Mouse (Mus musculus) CD8-positive naive resting alpha-beta T cell, adult 2 months (primary cell): ENCODE results near the gene Stmn3.

ENCODE experiments used
- DNase-seq, 2 experiments: peaks; one replicate each; pipeline ENCODE4 v3.0.0; 2022; ENCODE audit warnings: low read depth in 2 of 2, low spot score in 2 of 2

Gene Stmn3

DNA sequence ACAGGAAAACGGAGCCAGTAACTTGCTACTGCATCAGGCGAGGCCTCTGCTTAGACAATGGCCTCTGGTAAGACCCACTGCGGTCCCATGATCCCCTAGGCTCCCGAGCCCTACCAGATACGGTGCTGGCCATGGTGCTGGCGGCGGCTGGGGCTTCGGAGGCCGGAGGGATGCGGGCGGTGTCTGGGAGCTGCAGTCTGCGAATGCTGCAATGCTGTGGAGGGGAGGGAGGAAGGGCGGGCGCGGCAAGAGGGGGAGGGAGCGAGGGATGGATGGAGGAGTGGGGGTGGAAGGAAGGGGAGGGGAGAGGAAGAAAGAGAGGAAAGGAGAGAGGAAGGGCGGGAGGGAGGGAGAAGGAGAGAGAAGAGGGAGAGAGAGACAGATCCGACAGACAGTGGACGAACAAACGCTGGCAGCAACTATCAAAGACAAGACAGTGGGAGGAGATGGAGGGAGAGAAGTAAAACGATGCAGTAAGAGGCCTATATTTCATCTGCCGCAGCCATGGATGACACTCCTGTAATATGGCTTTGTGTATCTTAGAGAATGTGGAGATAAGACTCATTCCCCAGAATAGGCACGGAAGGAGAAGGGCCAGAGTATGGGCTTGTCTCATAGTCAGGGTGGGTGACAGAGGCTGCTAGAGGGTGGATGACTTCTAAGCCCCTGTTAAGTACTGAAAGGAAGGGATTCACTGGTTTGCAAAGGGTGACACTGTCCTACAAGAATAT, at the start of gene Stmn3:
TSS of gene Stmn3 (minus strand) at position 421 of the 731 bp plus-strand sequence.
- DNase-seq = no peak

DNA sequence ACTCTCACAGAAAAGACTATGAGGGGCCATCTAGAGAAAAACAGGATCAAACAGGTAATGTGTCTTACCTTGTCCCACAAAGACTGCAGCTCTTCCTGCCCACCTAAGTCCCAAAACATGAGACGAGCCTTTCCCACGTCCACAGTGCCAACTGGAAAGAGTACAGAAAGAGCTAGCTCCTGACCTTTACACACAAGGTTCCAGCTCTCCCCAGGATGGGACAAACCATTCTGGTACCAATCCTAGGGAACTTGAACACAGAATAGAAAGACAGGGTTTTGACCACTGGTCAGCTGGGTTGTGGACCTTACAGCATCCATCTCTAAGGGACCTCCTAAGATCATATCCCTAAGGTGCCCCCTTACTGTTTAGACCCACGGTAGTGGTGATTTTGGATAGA, 49.6 kb upstream of the Stmn3 start:
- DNase-seq = no peak

DNA sequence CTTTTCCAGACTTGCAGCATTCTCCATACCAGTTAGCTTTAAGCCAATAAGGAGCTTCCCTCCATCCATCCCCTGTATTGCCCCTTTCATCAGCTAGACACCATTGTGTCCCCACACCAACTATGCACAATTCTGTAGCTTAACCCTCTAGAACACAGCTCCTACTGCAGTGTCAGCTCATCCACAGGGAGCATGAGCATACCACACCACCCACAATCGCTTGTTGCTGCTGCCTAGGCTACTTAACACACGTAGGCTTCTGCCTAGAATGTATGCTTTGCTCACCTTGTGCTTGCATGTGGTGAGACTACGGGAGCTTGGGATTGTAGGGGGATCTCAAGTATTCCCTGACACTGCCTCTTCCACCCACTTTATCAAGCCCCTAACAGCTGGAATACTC, 42.5 kb upstream of the Stmn3 start:
- no peak for DNase-seq

DNA sequence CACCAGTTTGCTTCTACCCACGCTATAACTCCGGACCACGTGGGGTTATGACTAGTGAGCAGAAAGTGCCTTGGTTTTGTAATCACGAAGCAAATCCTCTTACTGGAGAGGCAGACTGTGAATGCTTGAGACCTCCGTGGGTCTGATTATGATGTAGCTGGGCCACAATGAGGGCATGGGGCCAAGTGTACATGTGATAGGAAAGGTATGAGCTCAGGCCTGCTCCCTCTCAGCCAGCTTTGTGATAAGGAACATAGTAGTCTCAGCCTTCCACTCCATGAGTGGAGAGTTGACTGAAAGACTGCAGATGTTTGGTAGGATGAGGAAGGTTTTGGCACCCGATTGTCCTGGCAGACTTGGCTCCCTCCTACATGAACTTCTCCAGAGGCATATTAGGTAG, 28.5 kb upstream of the Stmn3 start:
- DNase-seq = no peak

DNA sequence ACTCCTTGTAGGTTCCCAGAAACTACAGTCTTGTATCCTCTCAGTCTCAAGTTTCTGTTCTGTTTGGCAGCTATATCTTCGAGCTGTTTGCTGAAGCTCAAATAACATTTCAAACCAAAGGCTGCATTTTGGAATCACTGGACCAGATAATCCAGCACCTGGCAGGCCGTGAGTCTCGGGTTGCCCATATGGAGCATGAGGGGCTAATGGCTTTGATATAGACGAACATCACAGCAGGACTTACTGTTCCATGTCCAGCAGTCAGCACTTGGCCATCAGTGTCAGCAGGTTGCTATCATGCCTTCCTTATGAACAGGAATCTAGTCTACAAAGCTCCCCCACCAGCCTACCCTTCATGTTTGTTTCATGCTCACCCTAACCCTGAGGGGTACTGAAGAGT, 26.1 kb upstream of the Stmn3 start:
- no peak for DNase-seq

DNA sequence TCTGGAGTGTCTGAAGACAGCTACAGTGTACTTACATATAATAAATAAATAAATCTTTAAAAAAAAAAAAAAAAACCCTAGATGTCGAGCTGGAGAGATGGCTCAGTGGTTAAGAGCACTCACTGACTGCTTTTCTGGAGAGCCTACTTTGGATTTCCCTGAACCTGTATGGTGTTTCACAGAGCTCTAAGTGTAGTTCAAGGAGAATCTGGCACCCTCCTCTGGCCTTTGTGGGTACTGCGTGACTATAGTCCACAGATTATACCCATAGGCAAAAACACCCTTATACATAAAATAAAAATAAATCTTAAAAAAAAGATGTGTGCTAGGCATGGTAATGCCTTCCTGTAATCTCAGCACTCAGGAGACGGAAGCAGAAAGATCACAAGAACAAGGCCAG, 19.7 kb upstream of the Stmn3 start:
- DNase-seq = peak; percentile 60 to 81

DNA sequence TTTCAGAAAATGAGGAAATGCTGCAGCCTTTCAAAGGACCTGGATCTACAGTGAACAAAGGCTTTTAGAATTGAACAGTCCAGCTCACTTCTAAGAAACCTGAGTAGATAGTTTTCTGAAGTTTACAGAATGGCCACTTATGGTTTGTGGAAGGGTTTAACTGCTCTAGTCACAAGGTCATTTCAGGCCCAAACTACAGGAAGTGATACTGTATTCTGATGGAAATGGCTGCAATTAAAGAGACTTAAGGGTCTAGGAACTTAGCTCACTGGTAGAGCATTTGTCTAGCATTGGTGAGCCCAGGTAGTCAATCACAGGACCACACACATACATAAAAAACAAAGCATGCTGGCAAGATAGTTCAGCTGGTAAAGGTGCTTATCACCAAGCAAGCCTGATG, 18.2 kb upstream of the Stmn3 start:
- DNase-seq = no peak

DNA sequence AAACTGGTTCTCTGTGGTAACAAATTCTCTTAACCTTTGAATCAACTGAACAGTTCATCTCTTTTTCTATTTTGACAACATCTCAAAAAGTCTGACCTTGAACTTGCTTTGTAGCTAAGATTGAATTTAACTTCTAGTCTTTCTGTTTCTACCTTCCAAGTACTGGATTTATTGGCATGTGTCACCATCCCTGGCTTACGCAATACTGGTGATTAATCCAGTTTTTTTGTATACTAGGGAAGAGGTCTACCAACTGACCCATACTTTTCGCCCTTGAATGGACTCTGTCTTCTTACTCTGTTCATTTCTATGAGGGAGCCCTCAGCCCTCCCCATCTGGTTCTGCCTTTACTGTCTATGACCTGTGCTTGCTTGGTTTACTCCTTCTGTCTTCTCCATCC, 11.8 kb upstream of the Stmn3 start:
- no peak for DNase-seq

DNA sequence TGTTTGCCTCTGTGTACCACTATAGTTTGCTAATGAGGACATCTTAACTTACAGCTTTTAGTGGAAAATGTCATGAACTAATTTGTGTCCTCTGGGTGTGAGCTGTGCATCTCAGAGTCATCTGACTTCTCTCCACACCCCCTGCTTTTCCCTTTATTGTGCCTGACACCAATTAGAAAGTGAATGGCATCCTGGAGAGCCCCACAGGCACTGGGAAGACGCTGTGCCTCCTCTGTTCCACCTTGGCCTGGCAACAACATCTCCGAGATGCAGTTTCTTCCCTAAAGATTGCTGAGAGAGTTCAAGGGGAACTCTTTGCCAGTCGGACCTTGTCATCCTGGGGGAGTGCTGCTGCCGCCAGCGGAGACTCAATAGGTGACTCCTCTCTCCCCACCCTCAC, 7.8 kb upstream of the Stmn3 start:
- DNase-seq = no peak

DNA sequence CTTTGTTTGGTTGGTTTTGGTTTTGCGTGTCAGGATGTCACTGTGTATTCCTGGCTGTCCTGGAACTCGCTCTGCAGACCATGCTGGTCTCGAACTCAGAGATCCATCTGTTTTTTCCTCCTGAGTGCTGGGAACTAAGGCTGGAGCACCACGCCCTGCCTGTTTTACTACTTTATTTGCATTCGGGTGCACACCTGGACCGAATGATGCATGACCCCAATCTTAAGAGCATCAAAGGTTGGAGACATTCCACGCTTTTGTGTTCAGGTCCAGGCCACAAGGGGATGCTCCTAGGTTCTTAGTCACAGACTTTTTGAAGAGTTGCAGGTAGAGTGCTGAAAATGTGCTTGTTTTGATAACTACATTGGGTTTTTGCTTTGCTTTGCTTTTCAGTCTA, 5.8 kb upstream of the Stmn3 start:
- DNase-seq = no peak

DNA sequence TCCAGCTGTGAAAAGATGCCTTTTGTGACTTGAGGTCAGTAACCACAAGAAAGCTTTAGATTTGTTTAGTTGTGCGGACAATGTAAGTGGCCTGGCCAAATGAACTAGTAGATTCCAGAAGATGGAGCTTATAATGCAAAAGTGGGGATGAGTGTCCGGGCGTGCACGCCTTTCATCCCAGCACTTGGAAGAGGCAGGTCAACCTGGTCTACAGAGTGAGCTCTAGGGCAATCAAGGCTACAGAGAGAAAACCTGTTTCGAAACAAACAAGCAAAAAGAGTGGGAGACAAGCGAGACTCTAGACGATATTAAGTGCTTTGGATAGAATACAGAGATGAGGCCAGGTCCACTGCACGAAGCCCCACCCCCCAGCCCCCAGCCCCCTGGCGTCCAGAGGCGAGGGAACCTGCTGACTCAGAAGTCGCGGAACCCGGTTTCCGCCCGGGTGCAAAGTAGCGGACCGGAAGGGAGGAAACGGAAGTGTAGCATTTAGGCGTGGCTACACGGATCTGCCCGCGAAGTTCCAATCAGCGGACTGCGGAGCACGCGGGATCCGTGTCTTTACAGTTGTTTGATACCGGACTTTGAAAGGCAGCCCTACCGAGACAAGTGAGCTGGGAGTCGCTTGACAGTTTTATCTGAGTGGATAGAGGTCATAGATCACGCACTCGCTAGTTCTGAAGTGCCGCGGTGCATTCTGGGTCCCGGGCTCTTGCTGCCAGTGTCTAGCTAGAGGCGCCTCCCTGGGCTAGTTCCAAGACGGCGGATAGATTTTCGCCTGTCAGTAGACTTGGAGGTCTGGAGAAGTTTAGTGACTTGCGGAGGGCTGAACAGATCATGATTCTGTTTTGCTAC, 5.2 kb upstream of the Stmn3 start, which contains the start of gene Rtel1:
TSS of gene Rtel1 (plus strand) at position 492 of the 855 bp plus-strand sequence.
- DNase-seq = peak; percentile 69 to 80

DNA sequence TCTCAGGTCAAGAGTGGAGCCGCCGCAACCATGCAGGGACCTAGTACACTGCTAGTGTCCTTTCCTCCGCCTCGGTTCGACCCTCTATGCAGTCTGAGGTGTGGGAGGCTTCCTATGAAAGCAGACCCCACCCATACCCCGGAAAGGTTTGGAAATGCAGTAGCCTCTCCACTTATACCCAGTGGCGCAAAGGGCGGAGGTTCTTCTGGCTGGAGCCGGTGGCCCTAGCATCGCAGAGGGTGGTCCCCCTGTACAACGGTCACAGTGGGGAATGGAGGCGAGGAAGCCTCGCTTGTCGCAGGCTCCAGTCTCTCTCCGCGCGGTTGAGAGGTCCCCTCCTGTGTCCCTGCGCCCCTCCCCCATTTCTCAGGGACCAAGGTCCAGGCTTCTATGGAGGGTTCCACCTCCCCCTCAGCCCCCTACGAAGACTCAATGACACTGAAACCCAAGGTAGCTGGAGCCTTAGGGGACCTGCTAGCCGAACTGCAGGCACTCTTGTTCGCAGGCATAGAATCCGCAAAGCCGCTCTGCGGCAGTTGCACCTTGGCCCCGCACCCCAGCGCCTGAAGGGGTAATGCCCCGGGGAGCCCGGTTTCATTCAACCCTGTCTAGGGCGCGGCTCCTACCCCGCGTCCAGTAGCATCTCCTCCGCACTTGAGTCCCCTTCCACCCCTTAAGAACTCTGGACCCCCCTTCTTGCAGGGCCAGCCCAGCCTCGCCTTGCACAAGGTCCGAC, 788 bp downstream of the Stmn3 start:
- no peak for DNase-seq

DNA sequence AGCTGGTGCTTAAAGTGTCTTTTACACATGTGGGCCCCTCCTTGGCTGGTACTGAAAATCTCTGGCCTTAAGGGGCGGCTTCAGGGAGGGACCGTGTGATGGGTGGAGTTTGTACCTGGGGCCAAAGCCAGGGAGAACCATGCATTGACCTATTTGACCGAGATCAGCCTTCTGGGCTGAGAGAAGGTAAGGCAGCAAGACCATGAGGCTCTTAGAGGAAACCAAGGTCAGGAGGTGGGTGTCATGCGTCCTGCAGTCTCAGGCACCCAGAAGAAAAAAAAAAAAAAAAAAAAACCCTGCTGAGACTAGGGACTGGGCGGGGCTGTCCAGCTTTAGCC, 1.3 kb downstream of the Stmn3 start:
- no peak for DNase-seq

DNA sequence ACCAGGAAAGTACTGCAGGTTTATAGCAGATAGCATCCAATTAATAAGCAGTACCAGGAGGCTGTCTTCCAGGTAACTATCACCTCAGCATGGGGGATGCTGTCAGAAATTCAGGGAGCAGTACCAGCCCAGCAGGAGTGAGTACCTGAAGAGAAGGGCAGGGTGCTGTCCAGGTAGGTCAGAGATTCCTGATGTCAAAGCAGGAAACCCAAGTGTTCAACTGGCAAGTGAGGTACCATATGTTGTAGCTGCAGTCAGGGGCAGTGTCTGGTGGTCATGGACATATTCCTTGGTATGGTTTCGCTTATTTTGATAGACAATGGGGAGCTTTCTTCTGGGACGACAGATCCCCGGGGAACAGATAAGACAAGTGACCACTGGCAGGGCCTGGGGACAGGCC, 1.9 kb downstream of the Stmn3 start:
- no peak for DNase-seq

DNA sequence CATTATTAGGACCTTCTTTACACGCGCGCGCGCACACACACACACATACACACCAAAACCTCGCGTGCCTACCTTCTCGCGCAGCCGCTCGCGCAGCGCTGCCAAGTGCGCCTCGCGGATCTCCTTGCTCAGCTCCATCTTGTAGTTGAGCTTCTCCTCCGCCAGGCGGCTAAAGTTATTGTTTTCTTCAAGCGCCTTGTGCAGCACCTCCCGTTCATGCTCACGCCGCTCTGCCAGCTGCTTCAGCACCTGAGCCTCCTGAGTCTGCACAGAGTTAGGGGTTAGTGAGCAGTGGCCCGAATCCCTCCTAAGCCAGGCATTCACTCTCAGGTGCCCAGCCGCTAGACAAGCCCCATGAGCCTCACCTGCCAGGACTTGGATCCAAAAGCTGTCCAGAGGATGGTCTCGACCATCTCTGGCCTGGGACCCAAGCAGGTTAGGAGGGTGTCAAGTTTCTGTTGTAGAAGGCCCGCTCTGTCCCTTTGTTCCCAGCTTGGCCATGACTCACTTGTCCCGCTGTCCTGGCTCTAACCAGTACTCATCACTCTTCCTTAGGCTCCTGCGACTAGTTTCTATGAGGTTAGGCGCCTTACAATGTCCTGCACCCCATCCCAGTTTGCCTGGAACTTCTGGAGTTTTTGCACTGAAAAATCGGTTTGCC, 7.0 kb downstream of the Stmn3 start:
- peak; percentile 43 to 51 for DNase-seq

DNA sequence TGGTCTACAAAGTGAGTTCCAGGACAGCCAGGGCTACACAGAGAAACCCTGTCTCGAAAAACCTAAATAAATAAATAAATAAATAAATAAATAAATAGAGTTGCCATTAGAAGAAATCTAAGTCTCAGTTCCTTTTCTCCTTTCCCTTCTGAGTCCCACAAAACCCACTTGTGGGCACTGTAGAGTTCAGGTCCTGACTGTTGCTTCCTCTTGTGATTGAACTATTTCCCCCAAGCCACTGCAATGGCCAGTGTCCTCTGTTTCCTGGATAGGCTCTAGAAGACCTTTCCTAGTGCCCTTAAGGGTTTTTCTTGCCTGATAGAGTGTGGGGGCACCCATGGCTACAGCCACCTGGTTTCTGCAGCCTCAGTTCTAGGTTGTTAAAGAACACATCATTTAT, 9.4 kb downstream of the Stmn3 start:
- no peak for DNase-seq

DNA sequence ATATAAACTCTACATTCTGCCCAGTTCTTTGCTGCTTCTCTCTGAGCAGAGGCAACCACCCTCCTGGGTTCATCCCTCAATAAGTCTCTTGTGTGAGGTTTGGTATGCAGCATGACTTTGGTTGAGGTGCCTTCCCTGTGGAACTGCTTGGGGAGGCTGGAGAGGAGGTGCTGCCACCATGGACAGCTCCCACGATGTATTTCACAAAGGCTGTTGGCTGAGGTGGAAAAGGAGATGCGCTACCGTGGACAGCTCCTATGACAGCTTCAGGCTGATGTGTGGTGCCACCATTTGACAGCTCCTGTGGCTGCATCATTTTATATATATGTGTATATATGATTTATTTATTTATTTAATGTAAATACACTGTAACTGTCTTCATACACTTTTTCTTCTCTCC, 12.3 kb downstream of the Stmn3 start:
- no peak for DNase-seq

DNA sequence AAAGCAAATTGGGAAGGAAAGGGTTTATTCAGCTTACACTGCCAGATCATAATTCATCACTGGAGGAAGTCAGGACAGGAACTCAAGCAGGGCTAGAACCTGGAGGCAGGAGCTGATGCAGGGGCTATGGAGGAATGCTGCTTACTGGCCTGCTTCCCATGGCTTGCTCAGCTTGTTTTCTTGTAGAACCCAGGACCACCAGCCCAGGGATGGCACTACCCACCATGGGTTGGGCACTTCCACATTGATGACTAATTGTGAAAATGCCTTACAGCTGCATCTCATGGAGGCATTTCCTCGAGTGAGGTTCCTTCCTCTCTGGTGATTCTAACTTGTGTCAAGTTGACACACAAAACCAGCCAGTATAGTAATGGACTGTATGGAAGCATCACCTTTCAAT, 23.4 kb downstream of the Stmn3 start:
- DNase-seq = no peak

DNA sequence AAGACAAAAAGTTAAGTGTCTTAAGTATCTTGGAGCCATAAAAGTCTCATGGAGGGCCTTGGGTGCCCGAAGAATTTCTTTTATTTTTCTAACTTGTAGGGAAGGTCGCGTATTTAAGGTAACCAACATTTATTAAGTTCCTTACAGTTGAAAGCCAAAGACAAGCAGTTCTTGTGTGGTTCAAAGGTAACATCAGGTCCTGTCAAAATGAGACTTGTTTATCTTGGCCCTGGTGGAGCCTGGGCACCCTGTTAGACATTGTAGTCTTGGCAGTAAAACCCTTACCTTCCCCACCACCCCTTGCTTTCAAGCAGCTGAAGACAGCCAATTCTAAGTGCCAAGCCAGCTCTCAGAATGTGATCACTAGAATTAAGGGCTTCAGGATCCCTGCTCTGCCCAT, 25.6 kb downstream of the Stmn3 start:
- no peak for DNase-seq

DNA sequence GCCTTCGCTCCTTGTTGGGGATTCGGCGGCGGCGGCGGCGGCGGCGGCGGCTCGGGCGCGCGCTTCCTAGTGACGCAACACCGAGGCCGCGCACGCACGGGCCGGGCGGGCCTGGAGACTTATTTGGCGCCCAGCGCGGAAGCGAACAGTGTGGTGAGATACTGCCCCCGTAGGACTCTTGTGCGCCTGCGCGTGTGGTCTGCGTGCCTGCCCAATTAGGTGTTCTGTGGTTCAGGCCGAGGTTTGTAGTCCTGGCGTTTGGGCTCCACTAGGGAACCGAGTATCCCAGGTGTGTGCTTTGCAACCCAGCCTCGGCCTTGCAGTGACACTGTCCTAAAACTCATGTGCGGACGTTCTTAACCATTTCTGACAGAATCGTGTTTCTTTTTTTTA, 26.3 kb downstream of the Stmn3 start, which contains the start of gene Gmeb2:
TSS of gene Gmeb2 (minus strand) at position 78 of the 393 bp plus-strand sequence.
- peak; percentile 90 to 91 for DNase-seq

DNA sequence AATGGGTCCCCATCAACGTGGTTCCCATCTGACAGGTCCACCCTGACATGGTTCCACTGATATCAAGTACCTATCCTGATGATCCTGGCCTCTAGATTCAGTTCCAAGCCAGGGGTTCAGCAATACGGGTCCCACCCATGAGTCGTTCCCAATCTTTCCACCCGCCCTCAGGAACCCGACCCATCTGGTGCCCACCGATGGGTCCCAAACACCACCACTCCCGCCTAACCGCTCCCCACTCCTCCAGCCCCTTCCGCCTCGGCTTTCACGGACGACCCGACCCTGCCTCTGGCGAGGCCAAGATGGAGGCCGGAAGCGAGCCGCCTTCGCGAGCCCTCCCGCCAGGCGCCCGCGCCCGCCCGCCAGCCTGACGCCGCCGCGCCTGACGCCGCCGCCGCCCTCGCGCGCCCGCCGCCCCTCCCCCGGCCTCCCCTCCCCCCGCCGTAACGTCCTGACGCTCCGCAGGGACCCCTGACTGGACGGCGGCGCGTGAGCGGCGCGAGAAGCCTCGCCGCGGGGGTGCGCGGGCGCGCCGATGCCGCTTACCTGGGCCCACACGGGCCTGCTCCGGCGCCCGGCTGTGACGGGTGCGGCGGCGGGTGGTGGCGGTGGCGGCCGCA, 26.9 kb downstream of the Stmn3 start:
- DNase-seq = peak; percentile 69 to 71
